Mouse (Mus musculus) kidney, postnatal 0 days (tissue): Measurements from ENCODE around the gene Vipr2. TPM values are rescaled to one million over a fixed set of nuclear protein-coding genes. Genes with fewer than 3 reads are reported as not detected.

Experiments used
- ATAC-seq: fragments of 200-750 bp; cut with Nextera tagmentation; replicated peaks from 2 replicates; pipeline ENCODE4 v1.8.0; 2017; ENCODE audit warnings: low read depth, moderate number of reproducible peaks, moderate TSS enrichment, moderate library complexity; ENCODE audit not compliant: low FRiP score
- DNase-seq: peaks from one replicate; pipeline ENCODE4 v3.0.0-alpha.2; 2016; ENCODE audit warnings: low spot score
- H3K27ac ChIP-seq: fragments of 300-500 bp; sonication (generic); 2 replicates; pipeline ENCODE4 v1.5.1; 2014; ENCODE audit warnings: mild to moderate bottlenecking
- H3K27me3 ChIP-seq: fragments of 300-500 bp; sonication (generic); 2 replicates; pipeline ENCODE4 v1.6.1; 2014; ENCODE audit warnings: low read length, mixed read lengths; ENCODE audit not compliant: insufficient read depth
- H3K36me3 ChIP-seq: fragments of 300-500 bp; sonication (generic); 2 replicates; pipeline ENCODE4 v1.6.1; 2014; ENCODE audit warnings: low read length, mixed read lengths; ENCODE audit not compliant: insufficient read depth
- H3K4me1 ChIP-seq: fragments of 300-500 bp; sonication (generic); replicated peaks from 2 replicates; pipeline ENCODE4 v1.6.1; 2014; ENCODE audit warnings: antibody characterized with exemption, low read length, mixed read lengths; ENCODE audit not compliant: insufficient read depth
- H3K4me2 ChIP-seq: fragments of 300-500 bp; sonication (generic); 2 replicates; pipeline ENCODE4 v1.6.1; 2014; ENCODE audit warnings: mild to moderate bottlenecking, low read length, moderate library complexity, mixed read lengths
- H3K4me3 ChIP-seq: fragments of 300-500 bp; sonication (generic); replicated peaks from 2 replicates; pipeline ENCODE4 v1.5.1; 2014; ENCODE audit warnings: low read depth, low read length
- H3K9ac ChIP-seq: fragments of 300-500 bp; sonication (generic); 2 replicates; pipeline ENCODE4 v1.6.1; 2014; ENCODE audit warnings: low read depth, low read length
- H3K9me3 ChIP-seq: fragments of 300-500 bp; sonication (generic); replicated peaks from 2 replicates; pipeline ENCODE4 v1.6.1; 2016; ENCODE audit warnings: low read length, inconsistent platforms, mixed read lengths
- CTCF ChIP-seq: IDR thresholded peaks from 2 replicates; pipeline ENCODE4 v1.5.1; 2016; ENCODE audit warnings: antibody characterized with exemption, low read depth, mild to moderate bottlenecking, moderate library complexity
- WGBS: fragments of 180-500 bp; shearing (Covaris S2); extraction: QIAGEN DNeasy Blood & Tissue Kit; methylation state at CpG from one replicate; pipeline ENCODE4 v1.1.7; 2014; 5-methylcytosine and 5-hydroxymethylcytosine counted together
- polyA plus RNA-seq: library from polyadenylated mRNA; unstranded; fragments of >200 nt; fragmentation: Nextera tagmentation; extraction: Ambion mirVana; gene quantifications from 2 replicates; pipeline ENCODE4 v1.2.1, GENCODE M21; 2015

The Vipr2 gene
- polyA plus RNA-seq, 1 experiment from 2014 or later = 0.54 TPM

DNA sequence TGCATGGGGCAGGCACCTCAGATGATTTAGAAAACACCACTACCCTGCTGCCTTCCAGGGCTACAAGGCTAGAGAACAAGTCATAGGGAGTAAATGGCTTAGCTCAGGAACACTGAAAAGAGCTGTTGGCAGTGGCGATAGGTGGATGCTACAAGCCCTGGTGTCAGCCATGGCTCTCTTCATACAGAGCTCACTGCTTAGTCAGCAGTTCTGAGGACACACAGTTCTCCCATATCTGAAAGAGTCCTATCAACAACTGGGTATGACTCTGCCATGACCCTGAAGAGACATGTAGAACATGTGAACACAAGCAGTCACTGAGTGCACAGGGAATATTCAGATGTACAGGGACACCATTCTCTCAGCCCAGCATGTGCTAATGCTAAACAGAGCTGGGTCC, 68.2 kb downstream of the Vipr2 start:
- no peak for TF ChIP-seq CTCF
- Histone ChIP-seq H3K4me3 (no peak overlapping the region), H3K9ac (no peak overlapping the region), H3K36me3 (no peaks in the 10 kb centered on the region), H3K4me1 (no peaks in the 10 kb centered on the region), H3K27me3 (no peaks in the 10 kb centered on the region), H3K4me2 (no peak overlapping the region), H3K27ac (no peak overlapping the region), H3K9me3 (no peaks in the 10 kb centered on the region)
- no peak for ATAC-seq
- DNase-seq = no peak
- 89% methylated on average over 1 of the region's 1 CpGs for WGBS

DNA sequence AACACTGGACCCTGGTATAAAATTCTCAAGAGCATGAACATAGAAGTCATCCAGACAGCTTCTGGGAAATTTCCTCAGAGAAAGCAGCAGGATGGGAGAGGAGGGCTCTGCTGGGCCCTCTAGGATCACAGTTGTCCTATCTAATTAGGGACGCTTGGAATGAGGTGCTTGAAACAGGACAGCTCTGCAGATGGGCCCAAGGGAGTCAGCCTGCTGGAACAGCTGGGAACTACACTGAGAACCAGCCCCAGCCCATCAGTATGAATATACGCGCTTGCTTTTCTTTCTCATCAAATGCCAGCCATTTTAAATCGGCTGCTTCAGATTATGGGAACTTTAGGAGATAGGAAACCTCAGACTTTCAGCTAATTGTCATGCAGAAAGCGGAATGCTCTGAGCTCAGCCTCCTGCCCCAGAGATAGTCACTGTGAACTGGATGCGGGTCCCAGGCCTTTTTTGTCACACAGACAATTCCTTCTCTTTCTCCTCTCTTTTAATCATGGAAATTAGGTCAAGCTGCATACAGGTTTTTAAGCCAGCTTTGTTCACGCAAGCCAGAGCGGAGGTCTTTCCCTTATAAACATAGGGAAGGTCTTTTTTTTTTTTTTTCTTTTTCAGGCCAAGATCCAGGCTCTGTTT, 69.6 kb downstream of the Vipr2 start:
- H3K36me3 ChIP-seq = no peaks in the 10 kb centered on the region
- no peak for DNase-seq
- TF ChIP-seq CTCF = no peak
- 63% methylated on average over 8 of the region's 8 CpGs for WGBS
- H3K27ac ChIP-seq = no peak overlapping the region
- no peak overlapping the region for H3K4me2 ChIP-seq
- no peaks in the 10 kb centered on the region for H3K9me3 ChIP-seq
- no peak overlapping the region for H3K9ac ChIP-seq
- no peak for ATAC-seq
- H3K4me1 ChIP-seq = no peaks in the 10 kb centered on the region
- H3K27me3 ChIP-seq = no peaks in the 10 kb centered on the region
- H3K4me3 ChIP-seq = no peak overlapping the region

DNA sequence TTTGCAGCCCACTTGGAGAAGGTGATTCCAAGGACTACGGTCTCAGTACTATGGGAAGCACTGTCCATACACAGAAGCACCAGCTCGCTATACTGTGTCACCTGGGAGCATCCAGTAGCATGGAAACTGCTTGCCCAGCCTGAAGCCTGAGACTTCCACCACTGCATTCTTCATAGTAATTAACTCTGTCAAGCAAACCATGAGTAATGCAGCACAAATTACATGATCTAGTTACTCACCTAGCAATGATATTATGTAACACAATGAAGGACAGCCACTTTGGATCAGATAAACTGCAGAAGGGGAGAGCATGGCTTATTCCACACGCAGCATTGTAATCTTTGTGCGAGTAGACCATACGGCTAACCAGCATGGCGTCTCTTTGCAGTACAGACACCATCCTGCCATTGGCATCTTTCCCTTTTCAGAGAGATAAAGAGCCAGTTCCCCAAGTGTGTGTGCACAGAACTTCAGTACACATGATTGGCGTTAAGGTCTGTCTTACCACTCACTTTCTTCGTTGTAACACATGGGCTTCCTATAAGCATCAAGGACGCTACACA, 75.4 kb downstream of the Vipr2 start:
- no peaks in the 10 kb centered on the region for H3K27me3 ChIP-seq
- no peak for ATAC-seq
- no peaks in the 10 kb centered on the region for H3K9me3 ChIP-seq
- H3K9ac ChIP-seq = no peak overlapping the region
- TF ChIP-seq CTCF = no peak
- no peak overlapping the region for H3K4me3 ChIP-seq
- no peak for DNase-seq
- no peaks in the 10 kb centered on the region for H3K36me3 ChIP-seq
- no peak overlapping the region for H3K27ac ChIP-seq
- WGBS = 90% methylated on average over 9 of the region's 9 CpGs
- H3K4me2 ChIP-seq = no peak overlapping the region
- H3K4me1 ChIP-seq = no peaks in the 10 kb centered on the region

DNA sequence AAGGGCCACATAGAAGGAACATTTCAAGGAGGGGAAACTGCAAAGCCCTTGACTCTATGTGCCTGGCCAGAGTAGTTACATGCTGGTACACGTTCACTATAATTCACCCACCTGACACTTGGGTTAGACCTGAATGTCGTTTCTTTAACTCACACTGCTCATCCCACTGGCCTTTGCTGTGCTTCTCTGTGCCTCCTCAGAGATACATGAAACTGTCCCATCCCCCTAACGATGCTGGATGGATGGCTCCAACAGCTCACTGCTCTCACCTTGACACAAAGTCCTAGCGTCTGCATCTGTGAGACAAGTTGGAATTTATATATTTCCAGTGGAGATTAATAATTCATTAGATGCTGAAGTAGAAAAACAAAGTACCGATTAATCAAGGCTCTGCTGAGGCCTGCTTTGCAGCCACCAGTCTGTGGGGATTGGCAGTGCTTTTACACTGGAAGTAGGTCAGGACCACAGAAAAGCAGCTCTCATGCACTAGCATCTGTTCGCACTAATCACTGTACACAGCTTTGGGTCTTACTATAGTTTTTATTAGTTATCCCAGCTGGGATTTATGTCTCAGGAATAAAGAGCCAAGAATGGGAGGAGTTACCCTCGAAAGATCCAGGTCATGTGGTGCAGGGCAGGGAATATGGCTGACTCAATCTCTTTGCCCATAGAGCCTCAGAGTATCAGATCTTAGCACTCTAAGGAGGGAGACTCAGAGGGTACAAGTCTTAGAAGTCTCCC, 79.4 kb downstream of the Vipr2 start:
- H3K4me1 ChIP-seq = no peaks in the 10 kb centered on the region
- no peak overlapping the region for H3K9ac ChIP-seq
- no peaks in the 10 kb centered on the region for H3K36me3 ChIP-seq
- H3K4me2 ChIP-seq = no peak overlapping the region
- H3K27me3 ChIP-seq = no peaks in the 10 kb centered on the region
- no peak overlapping the region for H3K4me3 ChIP-seq
- ATAC-seq = no peak
- H3K27ac ChIP-seq = no peak overlapping the region
- WGBS = 59% methylated on average over 7 of the region's 7 CpGs
- no peaks in the 10 kb centered on the region for H3K9me3 ChIP-seq
- peak; percentile 14 for DNase-seq
- no peak for TF ChIP-seq CTCF

DNA sequence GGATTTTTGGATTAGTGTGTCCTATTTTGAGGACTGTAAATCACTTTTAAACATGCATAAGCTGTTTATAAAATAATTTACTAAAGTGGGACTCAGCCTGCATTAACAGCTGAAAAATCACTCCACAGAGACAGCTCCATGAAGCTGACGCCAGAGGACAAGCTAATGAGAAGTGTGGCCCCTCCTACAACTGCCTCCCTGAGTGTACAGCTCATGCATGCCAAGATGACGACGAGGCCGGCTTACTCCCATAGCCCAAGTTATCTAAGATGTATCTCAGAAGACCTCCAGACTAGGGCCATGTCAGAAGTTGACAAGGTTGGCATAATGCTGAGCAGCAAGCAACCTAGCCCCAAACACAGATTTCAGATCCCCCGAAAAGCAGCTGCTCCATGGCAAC, 81.7 kb downstream of the Vipr2 start:
- Histone ChIP-seq H3K9me3 (no peaks in the 10 kb centered on the region), H3K4me3 (no peak overlapping the region), H3K9ac (no peak overlapping the region), H3K4me2 (no peak overlapping the region), H3K27me3 (no peaks in the 10 kb centered on the region), H3K27ac (no peak overlapping the region), H3K4me1 (no peaks in the 10 kb centered on the region), H3K36me3 (no peaks in the 10 kb centered on the region)
- WGBS = 64% methylated on average over 5 of the region's 5 CpGs
- DNase-seq (no peak), ATAC-seq (no peak)
- no peak for TF ChIP-seq CTCF

DNA sequence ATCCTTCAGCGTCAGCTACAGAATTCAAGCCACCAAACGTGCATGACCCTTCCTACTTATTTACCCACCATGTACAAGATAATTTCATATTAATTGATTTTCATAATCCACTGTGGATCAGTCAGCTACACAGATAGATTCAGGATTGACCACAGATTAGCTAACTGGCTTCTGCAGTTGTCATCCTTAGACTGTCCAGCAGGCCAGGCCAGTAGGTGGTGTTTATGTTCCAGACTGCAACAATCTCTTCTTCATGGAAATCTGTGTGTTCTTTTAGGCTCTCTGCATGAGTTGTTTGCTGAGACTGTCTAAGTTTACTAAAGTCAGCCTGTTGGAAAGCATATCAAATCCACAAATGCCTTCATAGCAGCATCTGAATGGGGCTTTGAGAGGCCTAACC, 82.2 kb downstream of the Vipr2 start:
- 85% methylated on average over 2 of the region's 2 CpGs for WGBS
- Histone ChIP-seq H3K9ac (no peak overlapping the region), H3K4me3 (no peak overlapping the region), H3K27me3 (no peaks in the 10 kb centered on the region), H3K36me3 (no peaks in the 10 kb centered on the region), H3K4me2 (no peak overlapping the region), H3K4me1 (no peaks in the 10 kb centered on the region), H3K9me3 (no peaks in the 10 kb centered on the region), H3K27ac (no peak overlapping the region)
- no peak for ATAC-seq
- TF ChIP-seq CTCF = no peak
- no peak for DNase-seq
